Mouse (Mus musculus) bone marrow macrophage, adult 2 months (primary cell): ENCODE measurements at regions not wholly inside any gene's neighbourhood (a gene's known extent, or its start where the extent isn't known, plus 50 kb on each side); places are given as distances from the start of the nearest gene placed in this dataset.

Source experiments
- CTCF ChIP-seq: IDR thresholded peaks from 2 replicates; pipeline ENCODE4 v1.5.1; 2012; ENCODE audit warnings: low read depth, mild to moderate bottlenecking, low read length, moderate library complexity
- POLR2A ChIP-seq: IDR thresholded peaks from 2 replicates; pipeline ENCODE4 v1.6.1; 2012; ENCODE audit warnings: mild to moderate bottlenecking, low read depth, low read length, borderline replicate concordance

DNA sequence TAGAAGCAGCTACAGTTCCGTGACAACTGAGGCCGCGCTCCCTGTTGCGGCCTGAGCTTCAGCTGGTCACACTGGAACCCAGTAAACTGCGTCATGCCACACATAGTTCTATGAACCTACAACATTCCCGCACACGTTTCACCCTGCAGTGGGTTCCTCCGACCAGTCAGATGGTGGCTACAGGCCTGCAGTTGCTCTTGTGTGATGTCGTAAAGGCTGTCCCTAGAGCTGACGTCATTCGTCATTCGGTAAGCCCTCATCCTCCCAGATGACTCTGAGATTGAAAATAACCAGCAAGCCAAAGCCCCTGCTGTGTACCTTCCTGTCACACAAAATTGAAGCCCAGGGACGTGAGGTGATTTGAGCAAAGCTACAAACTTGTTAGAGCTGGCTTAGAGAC is 126.7 kb downstream of the Psmg1 start:
- TF ChIP-seq POLR2A = no peak
- no peak for TF ChIP-seq CTCF
